Mouse (Mus musculus): Measurements from ENCODE around the gene Lix1.

Gene Lix1

GRCm38 (mm10) chr17:17412176-17412575 is 9.7 kb downstream of the Lix1 start:
- DNase-seq (ENCODE audit: low spot score): no peak

- DNase-seq (ENCODE audit: low spot score): no peak
These were observed 11.7 kb downstream of the Lix1 start for GRCm38 (mm10) chr17:17414206-17414605.

- DNase-seq (ENCODE audit: low spot score): no peak
These were observed 22.3 kb downstream of the Lix1 start for GRCm38 (mm10) chr17:17424609-17425307.

- no peak for DNase-seq (ENCODE audit: low spot score)
These were observed 22.9 kb downstream of the Lix1 start for GRCm38 (mm10) chr17:17425308-17425813.

GRCm38 (mm10) chr17:17425906-17426305 is 23.4 kb downstream of the Lix1 start:
- peak; percentile 88 for DNase-seq (ENCODE audit: low spot score)

- no peak for DNase-seq (ENCODE audit: low spot score)
These were observed 26.4 kb downstream of the Lix1 start for GRCm38 (mm10) chr17:17428888-17429287.

- no peak for DNase-seq (ENCODE audit: low spot score)
These were observed 31.2 kb downstream of the Lix1 start for GRCm38 (mm10) chr17:17433679-17434078.

- DNase-seq (ENCODE audit: low spot score): no peak
These were observed 36.2 kb downstream of the Lix1 start for GRCm38 (mm10) chr17:17438576-17439191.

- no peak for DNase-seq (ENCODE audit: low spot score)
These were observed 39.5 kb downstream of the Lix1 start for GRCm38 (mm10) chr17:17441876-17442498.

GRCm38 (mm10) chr17:17444297-17444886 is 41.9 kb downstream of the Lix1 start:
- DNase-seq (ENCODE audit: low spot score): no peak

GRCm38 (mm10) chr17:17446683-17447082 is 44.2 kb downstream of the Lix1 start:
- DNase-seq (ENCODE audit: low spot score): no peak

- no peak for DNase-seq (ENCODE audit: low spot score)
These were observed 45.3 kb downstream of the Lix1 start for GRCm38 (mm10) chr17:17447821-17448220.

GRCm38 (mm10) chr17:17448737-17449440 is 46.4 kb downstream of the Lix1 start:
- no peak for DNase-seq (ENCODE audit: low spot score)

GRCm38 (mm10) chr17:17449441-17449770 is 46.9 kb downstream of the Lix1 start:
- DNase-seq (ENCODE audit: low spot score): no peak

GRCm38 (mm10) chr17:17451102-17451501 is 48.6 kb downstream of the Lix1 start:
- DNase-seq (ENCODE audit: low spot score): no peak

GRCm38 (mm10) chr17:17452617-17453016 is 50.1 kb downstream of the Lix1 start:
- no peak for DNase-seq (ENCODE audit: low spot score)

- DNase-seq (ENCODE audit: low spot score): no peak
These were observed 52.1 kb downstream of the Lix1 start for GRCm38 (mm10) chr17:17454573-17454972.

GRCm38 (mm10) chr17:17485789-17486188 is 83.3 kb downstream of the Lix1 start:
- DNase-seq (ENCODE audit: low spot score): no peak

GRCm38 (mm10) chr17:17490820-17491621 is 88.5 kb downstream of the Lix1 start:
- no peak for DNase-seq (ENCODE audit: low spot score)

- no peak for DNase-seq (ENCODE audit: low spot score)
These were observed 89.1 kb downstream of the Lix1 start for GRCm38 (mm10) chr17:17491622-17492001.

- DNase-seq (ENCODE audit: low spot score): no peak
These were observed 89.6 kb downstream of the Lix1 start for GRCm38 (mm10) chr17:17492116-17492515.
